Mouse (Mus musculus): ENCODE measurements around the gene Car15.

Gene Car15

DNA sequence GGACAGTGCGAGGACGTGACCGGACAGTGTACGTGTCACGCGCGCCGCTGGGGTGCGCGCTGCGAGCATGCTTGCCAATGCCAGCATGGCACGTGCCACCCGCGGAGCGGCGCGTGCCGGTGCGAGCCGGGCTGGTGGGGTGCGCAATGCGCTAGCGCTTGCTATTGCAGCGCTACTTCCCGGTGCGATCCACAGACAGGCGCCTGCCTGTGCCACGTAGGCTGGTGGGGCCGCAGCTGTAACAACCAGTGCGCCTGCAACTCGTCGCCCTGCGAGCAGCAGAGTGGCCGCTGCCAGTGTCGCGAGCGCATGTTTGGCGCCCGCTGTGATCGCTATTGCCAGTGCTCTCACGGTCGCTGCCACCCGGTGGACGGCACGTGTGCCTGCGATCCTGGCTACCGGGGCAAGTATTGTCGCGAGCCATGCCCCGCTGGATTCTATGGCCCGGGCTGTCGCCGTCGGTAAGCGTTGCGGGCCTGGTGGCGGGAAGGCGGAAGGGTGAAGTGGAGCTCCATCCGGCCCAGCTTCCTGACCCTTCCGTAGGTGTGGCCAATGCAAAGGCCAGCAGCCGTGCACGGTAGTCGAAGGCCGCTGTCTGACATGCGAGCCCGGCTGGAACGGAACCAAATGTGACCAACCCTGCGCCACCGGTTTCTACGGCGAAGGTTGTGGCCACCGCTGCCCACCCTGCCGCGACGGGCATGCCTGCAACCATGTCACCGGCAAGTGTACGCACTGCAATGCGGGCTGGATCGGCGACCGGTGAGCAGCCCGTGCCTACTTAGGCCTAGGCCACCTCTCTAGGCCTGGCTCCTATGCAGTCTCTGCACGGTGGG, 35.1 kb downstream of the Car15 start:
- no peak for DNase-seq (ENCODE audit: extremely low read depth, low read depth)

- no peak for DNase-seq (ENCODE audit: extremely low read depth, low read depth)
These were observed 35.7 kb downstream of the Car15 start for GRCm38 (mm10) chr16:17802456-17802838.

DNA sequence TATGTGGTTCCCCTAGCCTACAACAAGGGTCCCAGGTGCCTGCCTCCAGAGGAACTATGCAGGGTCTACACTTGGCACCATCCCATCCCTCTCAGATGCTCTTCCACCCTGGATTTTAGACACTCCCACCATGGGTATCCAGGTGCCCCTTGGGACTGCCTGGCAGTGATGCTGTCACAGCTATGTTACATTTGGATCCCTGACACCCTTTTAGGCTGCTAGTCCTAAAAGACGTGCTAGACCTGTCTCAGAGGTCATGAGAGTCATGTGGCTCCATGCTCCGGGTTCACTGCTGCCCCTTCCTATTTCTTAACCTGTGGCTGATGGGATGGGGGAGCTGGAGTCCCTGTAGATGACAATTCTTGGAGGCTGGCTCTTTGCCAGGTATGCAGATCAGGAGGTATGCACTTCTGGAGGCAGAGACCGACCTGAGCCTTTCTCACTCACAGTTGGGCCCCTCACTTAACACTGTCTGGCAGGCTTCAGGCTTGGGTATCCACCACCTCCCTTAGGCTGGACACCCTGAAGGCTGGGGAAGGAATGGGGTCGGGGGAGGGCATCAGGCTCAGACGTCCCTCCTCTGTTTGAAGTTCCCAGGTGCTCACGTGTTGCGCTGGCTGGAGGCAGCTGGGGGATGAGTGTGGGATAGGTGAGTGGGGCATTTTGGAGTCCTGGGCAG, 36.2 kb downstream of the Car15 start:
- DNase-seq (ENCODE audit: extremely low read depth, low read depth): no peak

DNA sequence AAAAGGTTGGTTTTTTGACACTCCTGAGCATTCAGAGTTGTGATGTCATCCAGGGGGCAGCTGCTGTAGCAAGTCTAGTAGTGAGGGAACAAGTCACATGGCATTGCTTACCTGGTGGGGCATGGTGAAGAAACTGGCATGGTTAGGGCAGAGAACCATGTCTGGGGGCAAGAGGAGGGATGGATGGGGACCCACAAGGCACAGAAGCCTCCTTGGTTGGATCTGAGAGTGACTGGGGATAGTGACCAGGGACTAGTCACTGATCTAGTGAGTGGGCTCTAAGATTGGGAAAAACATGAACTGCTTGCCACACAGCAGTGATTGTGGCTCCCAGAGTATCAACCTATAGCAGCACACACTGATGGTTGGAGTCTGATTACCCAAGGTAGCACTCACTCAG, 38.6 kb downstream of the Car15 start:
- no peak for DNase-seq (ENCODE audit: extremely low read depth, low read depth)

- no peak for DNase-seq (ENCODE audit: extremely low read depth, low read depth)
These were observed 39.6 kb downstream of the Car15 start for GRCm38 (mm10) chr16:17798321-17799180.

DNA sequence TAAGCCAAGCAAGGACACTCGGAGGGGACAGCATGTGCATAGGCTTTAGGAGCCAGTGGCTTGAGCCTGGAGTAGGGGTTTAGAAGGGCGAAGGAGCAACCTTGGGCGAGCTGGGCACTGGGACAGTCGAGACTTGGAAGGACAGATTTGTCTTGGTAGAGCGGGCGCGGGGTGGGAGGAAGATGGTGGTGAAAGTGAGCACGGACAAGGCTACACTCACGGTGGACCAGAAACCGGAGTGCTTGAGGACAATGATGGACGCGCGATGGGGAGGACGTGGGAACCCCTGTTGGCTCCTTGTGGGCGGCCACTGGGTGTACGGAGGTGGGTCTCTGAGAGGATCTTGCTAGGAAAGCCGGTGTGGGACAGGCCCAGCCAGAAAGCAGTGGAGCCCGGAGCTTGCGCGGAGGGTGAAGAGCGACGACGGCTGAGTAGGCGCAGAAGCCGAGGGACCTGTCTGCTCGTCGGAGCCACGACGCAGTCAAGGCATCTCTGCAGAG, 40.3 kb downstream of the Car15 start:
- no peak for DNase-seq (ENCODE audit: extremely low read depth, low read depth)

DNA sequence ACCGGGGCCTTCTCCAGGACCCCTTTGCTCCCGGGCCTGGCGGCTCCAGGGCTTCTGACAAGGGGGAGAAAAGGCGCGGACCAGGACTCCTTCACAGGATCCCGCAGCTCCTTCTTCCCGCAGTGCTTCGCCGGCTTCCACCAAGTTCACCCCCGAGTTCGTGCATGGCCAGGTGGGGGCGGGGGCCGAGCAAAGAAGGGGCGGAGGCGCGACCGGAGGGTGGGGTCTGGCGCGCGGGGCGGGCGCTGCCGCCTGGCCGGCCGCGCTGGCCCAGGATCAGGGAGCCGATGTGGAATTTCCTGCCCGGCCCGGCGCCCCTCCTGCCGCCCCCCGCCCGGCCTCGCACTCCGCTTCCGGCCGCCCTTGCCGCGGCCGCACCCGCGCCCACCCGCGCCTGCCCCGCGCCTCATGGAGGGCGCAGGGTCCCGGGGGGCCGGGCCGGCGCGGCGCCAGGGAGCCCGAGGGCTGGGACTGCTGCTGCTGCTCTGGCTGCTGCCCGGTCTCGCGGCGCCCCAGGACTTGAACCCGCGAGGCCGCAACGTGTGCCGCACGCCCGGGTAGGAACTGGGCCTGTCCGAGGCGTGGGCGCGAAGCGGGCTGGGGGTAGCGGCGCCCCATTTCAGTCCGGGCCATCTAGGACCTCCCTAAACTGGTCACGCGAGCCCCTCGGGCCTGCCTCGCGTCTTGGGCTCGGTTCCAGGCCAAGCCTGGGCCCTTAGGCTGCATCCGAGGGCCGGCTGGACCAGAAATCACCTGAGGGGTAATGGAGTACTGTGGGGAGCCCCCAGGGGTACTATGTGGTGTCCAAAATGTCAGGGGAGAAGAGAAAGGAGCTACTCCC, 41.0 kb downstream of the Car15 start, which contains the start of gene Scarf2:
Gene Scarf2 (plus strand): TSS at position 312 of the 841 bp plus-strand sequence.
- no peak for DNase-seq (ENCODE audit: extremely low read depth, low read depth)

GRCm38 (mm10) chr16:17796519-17796918, 41.6 kb downstream of the Car15 start:
- DNase-seq (ENCODE audit: extremely low read depth, low read depth): no peak

DNA sequence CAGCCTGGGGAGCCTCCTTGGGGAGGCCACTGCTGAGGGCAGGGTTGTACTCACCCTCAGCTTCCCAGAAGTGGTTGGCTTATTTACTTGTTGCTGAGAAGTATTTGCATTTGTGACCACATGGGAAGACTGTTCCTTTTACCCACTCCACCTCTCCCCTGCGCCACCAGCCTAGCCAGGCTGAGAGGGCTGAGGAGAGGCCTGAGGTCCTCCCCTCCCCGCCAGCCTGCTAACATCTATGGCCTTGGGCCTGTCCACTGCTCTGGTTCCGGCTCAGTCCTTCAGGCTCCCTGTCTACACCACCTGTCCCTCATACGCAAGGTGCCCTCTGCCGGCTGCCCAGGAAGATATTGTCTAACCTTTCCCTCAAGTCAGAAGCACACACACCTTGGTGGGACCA, 42.5 kb downstream of the Car15 start:
- DNase-seq (ENCODE audit: extremely low read depth, low read depth): no peak

- no peak for DNase-seq (ENCODE audit: extremely low read depth, low read depth)
These were observed 44.1 kb downstream of the Car15 start for GRCm38 (mm10) chr16:17794047-17794446.

DNA sequence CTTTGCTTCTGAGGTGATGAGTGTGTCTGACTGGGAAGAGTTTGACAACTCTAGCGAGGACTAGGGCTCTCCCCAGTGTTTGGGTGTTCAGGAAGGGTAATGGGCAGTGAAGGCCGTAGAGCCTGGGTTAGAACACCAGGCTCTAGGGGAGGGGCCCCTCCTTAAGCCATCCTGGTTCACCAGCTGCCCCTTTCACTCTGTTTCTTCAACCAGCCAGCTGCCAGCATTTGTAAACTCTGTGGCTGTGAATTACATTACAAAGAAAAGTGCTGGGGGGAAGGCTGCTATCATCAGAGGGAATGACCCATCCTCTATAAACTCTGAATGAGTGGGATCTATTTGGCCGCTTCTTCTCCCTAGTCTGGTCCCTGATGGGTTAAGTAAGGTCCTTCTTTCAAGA, 45.4 kb downstream of the Car15 start:
- DNase-seq (ENCODE audit: extremely low read depth, low read depth): no peak

- DNase-seq (ENCODE audit: extremely low read depth, low read depth): no peak
These were observed 52.8 kb downstream of the Car15 start for GRCm38 (mm10) chr16:17785337-17785736.

All from MEL-GATA-1-ER (cell line).